Mouse (Mus musculus) cerebellum, adult 2 months (tissue): ENCODE measurements at regions not wholly inside any gene's neighbourhood (a gene's known extent, or its start where the extent isn't known, plus 50 kb on each side); places are given as distances from the start of the nearest gene placed in this dataset.

ENCODE experiments used
- CTCF ChIP-seq: fragments of 200-500 bp; IDR thresholded peaks from 2 replicates; pipeline ENCODE4 v1.5.1; 2011; ENCODE audit warnings: low read depth, mild to moderate bottlenecking, control low read depth, low read length, moderate library complexity, borderline replicate concordance; ENCODE audit not compliant: insufficient read depth
- POLR2A ChIP-seq: fragments of 200-500 bp; IDR thresholded peaks from 2 replicates; pipeline ENCODE4 v1.6.1; 2011; ENCODE audit warnings: low read length, control low read depth, borderline replicate concordance; ENCODE audit not compliant: insufficient read depth

- no peak for TF ChIP-seq POLR2A
- TF ChIP-seq CTCF, result no peak
Observed at GRCm38 (mm10) chr10:119018490-119018889, 148.5 kb upstream of the Dyrk2 start.
